Mouse (Mus musculus): ENCODE data around the gene Gm4131.

The Gm4131 gene

DNA sequence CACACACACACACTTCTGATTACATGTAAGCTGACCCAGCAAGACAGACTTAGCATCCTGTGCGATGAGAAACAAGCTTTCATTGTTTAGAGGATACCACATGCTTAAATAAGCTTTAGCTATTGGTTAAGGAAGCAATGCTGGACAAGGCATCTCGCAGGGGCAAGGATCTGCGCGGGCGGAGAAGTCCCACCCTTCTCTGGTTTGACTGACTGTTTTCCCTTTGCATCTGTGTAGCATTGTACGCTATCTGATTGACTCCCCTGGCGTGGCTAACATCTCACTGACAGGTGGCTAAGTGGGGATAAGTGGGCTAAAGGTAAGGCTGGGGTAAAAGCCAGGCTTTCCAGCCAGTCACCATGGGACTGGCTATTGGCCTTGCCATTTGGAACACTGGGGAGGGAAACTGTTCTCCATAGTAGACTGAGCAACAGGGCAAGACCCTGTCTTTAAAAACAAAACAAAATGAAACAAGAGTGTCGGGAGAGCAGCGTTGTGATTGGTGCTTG lies 110.4 kb downstream of the Gm4131 start, which contains the start of gene Gucy1b2:
Gene Gucy1b2 (minus strand): TSS at position 51 of the 509 bp plus-strand sequence.
- DNase-seq, result no peak

DNA sequence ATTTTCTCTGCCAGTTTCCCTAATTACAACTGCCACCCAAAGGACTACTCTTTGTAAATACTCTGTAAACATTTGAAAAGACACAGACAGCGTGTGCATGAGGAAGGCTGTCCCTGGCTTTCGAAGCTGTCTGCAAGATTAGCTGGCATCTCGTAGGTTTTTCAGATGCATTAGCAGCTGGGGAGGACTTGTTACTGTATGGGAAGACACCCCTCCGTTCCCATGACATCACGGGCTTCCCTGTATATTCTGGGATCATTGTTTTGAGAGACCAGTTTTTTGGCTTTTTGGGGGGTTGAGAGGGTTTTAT lies 111.2 kb downstream of the Gm4131 start:
- no peak for DNase-seq

DNA sequence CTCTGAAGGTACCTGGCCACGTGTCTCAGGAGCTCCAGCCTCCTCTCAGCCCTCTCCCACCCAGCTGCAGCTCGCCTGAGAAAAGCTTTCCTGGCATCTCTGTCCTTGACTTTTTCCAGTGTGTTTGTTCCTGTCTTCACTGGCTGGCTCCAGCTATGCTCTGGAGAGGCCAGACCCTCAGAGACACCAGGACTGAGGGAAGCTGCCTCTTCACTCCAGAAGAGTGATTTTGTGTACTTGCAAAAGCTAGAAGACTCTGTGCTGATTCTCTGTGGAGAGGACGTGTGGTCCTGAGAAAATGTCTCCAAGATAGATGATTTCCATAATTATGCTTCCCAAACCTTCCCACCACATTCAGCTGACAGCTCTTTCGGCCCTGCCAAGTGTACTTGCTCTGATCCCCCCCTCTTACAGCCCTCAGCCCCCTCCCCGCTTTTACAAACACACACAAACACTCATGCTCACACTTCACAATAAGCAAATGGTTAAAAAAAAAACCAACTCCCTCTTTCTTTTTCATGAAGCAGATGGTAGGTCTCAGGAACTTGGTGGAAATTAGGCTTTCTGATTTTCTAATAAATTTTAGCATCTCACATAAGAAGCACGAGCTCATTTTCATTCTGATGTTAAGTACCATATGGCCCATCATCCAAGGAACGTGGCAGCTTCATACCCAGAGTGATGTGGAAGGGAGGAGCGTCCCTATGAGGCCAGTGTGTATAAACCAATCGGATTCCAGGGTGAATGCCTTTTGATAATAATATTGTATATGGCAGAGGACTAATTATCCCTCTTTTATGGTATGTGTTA lies 111.8 kb downstream of the Gm4131 start:
- no peak for DNase-seq

DNA sequence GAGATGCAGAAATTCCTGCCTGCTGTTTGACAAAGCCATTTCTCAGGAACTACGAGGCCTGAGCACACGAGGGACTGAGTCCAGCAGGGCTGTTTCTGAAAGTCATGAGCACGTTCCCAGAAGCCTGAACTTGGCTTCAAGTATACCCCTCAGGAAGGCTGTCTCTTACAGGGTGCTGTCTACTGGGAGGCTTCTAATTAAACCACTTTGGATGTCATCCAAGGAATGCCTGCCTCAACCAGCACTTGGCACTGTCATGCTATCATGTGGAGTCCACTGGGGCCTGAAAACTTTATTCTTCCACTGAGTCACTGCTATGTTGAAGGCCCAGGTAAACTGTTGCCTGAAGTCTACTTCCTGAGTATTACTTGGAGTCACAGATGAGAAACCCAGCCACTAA lies 112.6 kb downstream of the Gm4131 start:
- no peak for DNase-seq

DNA sequence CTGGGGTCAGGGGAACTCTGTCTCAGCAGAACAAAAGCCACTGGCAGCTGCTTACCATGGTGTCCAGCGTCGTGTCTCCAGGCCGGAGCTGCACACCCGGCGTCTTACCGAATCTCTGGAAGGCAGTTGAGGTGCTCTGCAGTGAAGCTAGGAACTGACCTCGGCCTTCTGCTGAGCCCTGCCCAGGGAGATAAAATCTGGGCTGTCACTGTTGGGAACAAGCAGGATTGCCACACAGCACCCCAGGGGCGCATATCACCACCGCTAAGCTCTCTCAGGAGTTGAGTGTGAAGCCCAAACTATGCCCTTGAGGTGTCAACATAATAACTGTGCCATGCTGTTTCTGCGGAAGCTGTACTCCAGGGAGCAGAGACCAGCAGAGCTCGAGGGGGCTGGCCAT lies 113.4 kb downstream of the Gm4131 start:
- no peak for DNase-seq

DNA sequence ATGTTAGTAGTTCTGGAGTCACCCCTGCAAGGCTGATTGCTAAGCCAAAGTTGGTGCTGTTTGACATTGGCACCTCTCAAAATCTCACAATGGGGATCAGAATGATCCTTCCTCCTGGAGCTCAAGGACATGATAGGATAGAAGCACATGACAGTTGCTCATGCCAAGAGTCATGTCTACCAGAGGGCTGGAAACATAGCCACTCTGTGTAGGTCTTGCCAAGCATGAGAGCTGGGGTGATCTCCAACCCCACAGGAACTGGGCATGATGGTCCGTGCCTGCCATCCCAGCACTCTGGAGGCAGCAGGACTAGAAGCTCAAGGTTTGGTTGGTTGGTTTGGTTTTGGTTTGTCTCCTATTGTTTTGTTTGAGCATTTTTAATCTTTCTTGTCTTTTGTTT lies 116.0 kb downstream of the Gm4131 start:
- no peak for DNase-seq

DNA sequence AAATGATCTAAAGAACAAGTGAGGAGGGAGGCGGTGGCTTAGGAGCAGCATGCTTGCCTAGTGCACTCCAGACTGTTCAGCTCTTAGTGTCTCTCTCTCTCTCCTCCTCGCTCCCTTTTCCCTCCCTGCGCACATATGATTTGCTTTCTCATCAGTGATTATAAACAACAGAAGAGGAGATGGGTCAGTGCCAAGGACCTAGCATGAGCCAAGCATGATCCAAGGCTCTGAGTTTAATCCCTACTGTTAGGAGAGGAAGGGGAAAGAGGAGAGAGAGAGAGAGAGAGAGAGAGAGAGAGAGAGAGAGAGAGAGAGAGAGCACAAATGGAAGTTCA lies 119.5 kb downstream of the Gm4131 start:
- no peak for DNase-seq

DNA sequence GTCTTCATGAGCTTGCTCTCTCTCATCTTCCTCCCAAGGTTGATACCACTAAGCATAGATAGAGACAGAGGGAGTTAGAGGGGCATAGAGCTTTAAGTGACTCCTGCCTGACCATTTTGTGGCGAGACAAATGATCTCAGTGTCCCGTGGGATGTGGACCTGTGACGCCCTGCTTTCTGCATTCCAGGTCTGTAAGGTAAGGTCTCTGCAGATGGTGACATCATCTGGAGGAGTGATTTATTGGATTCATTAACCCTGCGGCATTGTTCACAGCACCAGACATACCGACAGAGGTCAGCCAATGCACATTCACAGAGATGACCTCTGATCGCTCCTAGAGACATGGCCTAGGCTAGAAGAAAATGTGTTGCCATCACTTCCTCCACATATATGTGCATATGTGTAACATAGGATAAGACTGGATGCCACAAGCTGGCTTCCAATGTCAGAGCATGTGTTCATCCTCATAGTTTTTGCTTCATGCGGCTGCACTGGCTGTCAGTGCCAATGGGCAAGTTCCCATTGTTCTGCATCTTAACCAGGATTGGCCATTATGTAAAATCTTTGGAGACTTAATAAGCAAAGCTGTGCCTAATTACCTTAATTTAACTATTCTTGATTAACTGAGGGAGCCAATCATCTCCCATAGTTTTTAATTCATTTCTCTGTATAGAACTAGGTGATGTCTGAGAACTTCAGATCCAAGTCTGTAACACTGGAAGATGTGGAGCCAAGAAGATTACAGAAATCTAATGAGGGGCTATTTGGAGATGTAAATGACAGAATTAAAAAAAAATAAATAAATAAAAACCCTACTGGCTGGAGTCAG lies 120.1 kb downstream of the Gm4131 start:
- no peak for DNase-seq

DNA sequence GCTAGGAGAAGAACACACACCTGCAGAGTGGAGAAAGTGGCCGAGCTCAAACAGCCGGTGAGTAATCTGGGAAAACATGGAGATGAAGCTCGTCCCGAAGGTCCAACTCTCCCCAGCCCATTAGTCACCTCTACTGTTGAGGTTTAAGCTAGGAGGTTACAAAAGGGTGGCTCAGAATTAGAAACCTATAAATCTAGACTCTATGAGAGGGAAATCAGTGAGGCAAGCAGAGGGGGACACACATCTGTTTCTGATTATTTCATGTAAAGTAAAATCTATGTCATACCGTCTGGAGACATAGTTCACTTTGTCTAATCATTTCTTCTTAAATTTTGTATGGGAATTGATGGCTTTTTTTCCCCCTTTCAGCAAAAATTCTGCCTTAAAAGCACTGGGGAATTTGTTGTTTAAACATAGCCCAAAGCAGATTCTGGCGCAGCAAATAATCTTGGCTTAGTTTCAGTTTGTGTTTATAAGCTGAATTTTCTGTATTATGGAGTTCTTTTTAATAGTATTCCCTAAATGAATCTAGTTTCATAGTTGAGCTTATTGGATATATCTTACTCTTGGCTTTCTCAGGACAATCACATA lies 122.8 kb downstream of the Gm4131 start:
- no peak for DNase-seq

DNA sequence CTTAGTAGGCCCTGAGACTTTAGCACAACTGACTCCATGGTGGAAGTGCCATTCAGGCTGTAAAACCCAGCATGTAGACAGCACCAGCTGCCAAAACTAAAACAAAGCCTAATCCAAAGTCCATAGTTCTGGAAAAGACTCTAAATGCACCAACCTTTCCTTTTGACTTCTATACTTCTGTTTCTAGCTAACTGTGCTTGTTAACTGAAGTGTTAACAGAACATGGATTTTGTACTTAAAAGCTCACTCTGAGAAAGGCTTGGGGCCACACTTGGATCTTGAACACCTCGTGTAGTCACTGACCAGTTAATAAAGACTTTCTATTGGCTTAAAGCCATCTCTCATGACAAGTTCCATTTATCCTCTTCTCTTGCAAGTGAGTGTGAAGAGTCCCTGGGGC lies 123.8 kb downstream of the Gm4131 start:
- DNase-seq, result no peak

DNA sequence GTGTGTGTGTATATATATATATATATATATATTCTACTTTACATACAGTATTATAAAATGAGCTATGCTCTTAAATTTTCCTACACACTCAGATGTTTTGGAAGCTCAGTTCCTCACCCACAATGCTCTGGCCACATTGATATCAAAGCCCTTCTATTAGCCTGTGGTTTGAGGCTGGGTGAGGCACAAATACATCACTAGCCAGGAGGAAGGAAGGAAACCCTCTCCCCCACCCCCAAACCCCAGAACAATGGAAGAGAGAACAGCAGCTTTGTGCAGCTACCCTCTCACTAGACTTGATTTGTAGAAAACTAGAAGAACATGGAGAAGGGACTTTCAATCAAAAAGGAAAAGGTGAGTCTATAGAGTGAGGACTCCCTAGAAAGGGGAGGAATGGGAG lies 126.7 kb downstream of the Gm4131 start:
- DNase-seq, result no peak

DNA sequence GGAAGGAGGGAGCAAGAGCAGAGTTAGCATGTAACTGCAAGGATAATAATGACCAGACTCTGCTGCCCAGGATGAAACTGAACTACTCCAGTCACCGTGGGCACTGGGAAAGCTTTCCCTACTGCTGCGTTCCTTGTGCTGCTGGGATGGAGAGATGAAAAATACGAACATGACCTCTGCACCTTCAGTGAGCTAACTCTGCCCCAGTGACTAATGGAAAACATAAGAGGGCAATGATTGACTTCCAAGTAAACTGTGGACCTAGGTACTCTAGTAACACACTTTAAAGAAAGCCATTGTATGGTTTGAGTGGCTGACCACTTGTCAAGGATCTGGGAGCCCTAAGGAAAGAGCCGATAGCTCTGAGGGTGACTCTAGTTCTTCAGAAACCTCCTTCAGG lies 128.5 kb downstream of the Gm4131 start:
- DNase-seq, result no peak

DNA sequence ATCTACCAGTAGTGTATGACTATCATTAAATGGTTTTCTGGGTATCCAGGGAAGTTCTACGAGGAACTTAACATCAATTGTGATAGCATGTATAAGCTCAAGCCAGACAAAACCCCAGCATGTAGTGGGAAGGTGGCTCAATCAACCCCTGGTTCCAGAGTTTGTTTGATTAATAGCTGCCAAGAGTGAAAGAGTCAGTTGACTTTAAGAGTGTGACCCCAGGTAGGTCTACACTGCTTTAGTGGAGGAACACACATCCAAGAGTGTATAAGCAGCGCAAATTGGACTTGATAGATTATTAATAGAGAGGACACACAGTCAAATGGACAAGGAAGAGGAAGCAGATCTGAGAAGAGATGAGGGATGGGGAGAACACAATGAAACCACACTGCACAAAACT lies 128.9 kb downstream of the Gm4131 start:
- no peak for DNase-seq

DNA sequence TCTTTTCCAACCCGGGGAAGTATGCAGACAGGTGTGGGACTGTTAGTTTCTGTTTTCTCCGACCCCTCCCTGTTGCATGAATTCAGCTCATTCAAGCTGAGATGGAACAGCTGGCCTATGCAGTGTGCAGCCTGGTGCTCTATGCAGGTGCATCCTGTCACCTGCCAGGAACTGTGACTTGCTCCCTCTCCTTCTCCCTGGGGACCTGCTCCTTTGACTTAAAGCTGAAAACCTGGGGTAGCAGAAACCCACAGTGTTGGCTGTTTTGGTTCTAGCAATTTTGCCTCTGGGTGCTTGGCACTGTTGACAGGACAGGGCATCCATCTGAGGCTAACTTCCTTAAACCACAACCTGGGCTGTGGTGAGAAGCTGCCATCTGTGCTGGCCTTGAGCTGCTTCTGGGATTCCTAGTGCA lies 141.4 kb downstream of the Gm4131 start:
- no peak for DNase-seq

DNA sequence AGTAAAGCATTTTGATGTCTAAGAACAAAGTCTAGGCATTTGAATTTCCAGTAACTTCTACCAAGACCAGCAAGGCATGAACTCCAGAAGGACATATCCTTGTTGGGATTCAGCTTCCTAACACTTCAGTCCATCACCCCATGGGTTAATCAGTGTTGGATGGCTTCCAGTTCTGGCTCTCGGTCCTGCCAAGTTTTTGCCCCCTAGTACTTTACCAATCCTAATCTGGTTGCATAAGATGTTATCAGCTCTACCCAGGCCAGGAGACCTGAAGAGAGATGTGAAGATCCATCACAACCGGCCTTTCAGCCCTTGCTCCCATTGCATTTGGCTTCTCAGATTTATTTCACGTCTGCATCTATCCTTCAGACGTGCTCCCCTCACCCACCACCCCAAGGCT lies 144.5 kb downstream of the Gm4131 start:
- no peak for DNase-seq

DNA sequence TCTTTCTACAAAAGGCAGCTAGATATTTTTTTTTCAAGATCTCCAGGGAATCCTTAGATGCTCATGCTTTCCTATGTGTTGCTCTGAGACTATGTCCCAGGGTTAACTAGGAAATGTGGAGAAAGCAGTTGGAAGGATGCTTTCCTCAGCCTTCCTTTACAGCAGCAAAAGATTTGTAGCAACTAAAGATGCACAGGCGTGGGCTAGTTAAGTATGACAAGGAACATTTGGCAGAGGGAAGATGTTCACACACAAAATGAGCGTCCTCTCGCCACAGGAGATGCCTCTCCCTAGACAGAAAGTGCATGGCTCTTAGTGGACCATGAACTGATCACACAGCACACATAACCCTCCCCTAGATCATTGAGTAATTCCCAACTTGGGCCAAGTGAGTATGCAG lies 149.2 kb downstream of the Gm4131 start:
- no peak for DNase-seq

DNA sequence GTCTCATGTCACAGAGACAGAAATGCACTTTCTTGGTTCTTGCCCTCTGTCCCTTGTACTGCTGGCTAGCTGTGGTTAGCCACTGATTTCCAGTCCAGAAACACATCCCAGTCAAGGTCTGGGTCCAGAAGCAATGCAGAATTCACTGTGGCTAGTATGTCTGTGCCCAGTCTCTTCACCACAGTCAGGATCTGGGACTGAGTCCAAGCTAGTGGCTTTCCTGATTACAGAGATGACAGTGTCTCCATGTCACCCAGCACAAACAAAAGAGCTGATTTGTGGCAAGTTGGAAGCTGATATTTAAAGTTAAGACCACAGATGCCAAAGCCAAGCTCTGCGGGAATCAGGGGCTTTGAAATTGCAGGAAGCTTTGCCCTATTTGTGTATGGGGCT lies 150.0 kb downstream of the Gm4131 start:
- DNase-seq, result peak; percentile 53

DNA sequence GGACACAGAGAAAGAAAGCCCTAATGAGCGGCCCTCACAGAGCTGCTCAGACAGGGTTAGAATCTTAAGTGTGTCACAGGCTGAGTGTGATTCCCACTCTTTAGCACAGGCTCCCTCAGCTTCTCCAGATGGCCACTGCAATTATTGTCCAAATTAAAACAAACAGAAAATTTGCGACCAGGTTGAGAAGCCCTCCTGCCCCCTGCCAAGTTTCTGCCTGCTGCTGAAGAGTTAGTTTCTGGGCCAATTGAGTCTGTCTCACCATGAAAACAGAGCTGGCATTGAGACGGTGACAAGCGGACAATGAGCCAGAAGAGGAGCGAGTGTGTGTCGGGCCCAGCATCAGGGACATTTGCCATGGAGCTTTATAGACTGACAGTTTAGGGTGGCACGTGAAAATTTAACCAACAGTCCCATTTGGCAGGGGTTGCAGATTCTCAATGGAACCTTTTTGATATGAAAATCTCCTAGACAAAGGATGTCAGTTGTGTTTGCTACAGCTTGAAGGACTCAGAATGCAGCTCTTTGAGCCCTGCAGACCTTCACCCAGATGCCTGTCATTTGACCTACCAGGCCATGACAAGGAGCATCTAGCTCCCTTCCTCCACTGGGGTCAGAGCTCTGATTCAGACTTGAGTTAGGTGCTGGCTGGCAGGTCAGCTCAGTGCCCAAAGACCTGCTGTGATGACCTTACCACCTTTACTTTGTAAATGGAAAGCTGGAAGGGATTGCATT lies 150.5 kb downstream of the Gm4131 start:
- peak; percentile 56 for DNase-seq
